Mouse (Mus musculus): ENCODE data around the gene Xpnpep3.
A peak's percentile ranks its signal among the peaks of the same experiment; 100 is the strongest.
"Not testable (repeated sequence)": the region's sequence is repeated elsewhere in the genome, so short reads cannot be mapped to it uniquely, and the experiment has no call there.

Gene Xpnpep3

GRCm38 (mm10) chr15:81480284-81480683 lies 80.3 kb downstream of the Xpnpep3 start:
- H3K36me3 ChIP-seq (ENCODE audit: control insufficient read depth, insufficient read depth, low read length, poor library complexity, severe bottlenecking); H3K27me3 ChIP-seq (ENCODE audit: control insufficient read depth, insufficient read depth, low read length, poor library complexity, severe bottlenecking); DNase-seq (ENCODE audit: low read depth, low spot score): not testable (repeated sequence)

- DNase-seq (ENCODE audit: low read depth, low spot score), result peak; percentile 92
- Histone ChIP-seq H3K27me3 (ENCODE audit: control insufficient read depth, insufficient read depth, low read length, poor library complexity, severe bottlenecking) (no peaks in the 10 kb centered on the region), H3K36me3 (ENCODE audit: control insufficient read depth, insufficient read depth, low read length, poor library complexity, severe bottlenecking) (no peaks in the 10 kb centered on the region)
Measured at GRCm38 (mm10) chr15:81480977-81481379, 81.0 kb downstream of the Xpnpep3 start.

- no peak for DNase-seq (ENCODE audit: low read depth, low spot score)
- H3K36me3 ChIP-seq (ENCODE audit: control insufficient read depth, insufficient read depth, low read length, poor library complexity, severe bottlenecking), result no peaks in the 10 kb centered on the region
- no peaks in the 10 kb centered on the region for H3K27me3 ChIP-seq (ENCODE audit: control insufficient read depth, insufficient read depth, low read length, poor library complexity, severe bottlenecking)
Measured at GRCm38 (mm10) chr15:81482966-81483365, 83.0 kb downstream of the Xpnpep3 start.

GRCm38 (mm10) chr15:81483691-81484090 lies 83.8 kb downstream of the Xpnpep3 start:
- DNase-seq (ENCODE audit: low read depth, low spot score), result no peak
- no peaks in the 10 kb centered on the region for H3K27me3 ChIP-seq (ENCODE audit: control insufficient read depth, insufficient read depth, low read length, poor library complexity, severe bottlenecking)
- no peaks in the 10 kb centered on the region for H3K36me3 ChIP-seq (ENCODE audit: control insufficient read depth, insufficient read depth, low read length, poor library complexity, severe bottlenecking)

GRCm38 (mm10) chr15:81485483-81485882 lies 85.5 kb downstream of the Xpnpep3 start:
- no peaks in the 10 kb centered on the region for H3K36me3 ChIP-seq (ENCODE audit: control insufficient read depth, insufficient read depth, low read length, poor library complexity, severe bottlenecking)
- no peaks in the 10 kb centered on the region for H3K27me3 ChIP-seq (ENCODE audit: control insufficient read depth, insufficient read depth, low read length, poor library complexity, severe bottlenecking)
- no peak for DNase-seq (ENCODE audit: low read depth, low spot score)

GRCm38 (mm10) chr15:81503466-81503865 lies 103.5 kb downstream of the Xpnpep3 start:
- Histone ChIP-seq H3K27me3 (ENCODE audit: control insufficient read depth, insufficient read depth, low read length, poor library complexity, severe bottlenecking) (peaks cover 2% of the 10 kb centered on the region; the same call in 1 of the 2 replicates), H3K36me3 (ENCODE audit: control insufficient read depth, insufficient read depth, low read length, poor library complexity, severe bottlenecking) (no peaks in the 10 kb centered on the region; the same call in 1 of the 2 replicates)
- no peak for DNase-seq (ENCODE audit: low read depth, low spot score)

GRCm38 (mm10) chr15:81503995-81504394 lies 104.1 kb downstream of the Xpnpep3 start:
- H3K27me3 ChIP-seq (ENCODE audit: control insufficient read depth, insufficient read depth, low read length, poor library complexity, severe bottlenecking), result peaks cover 2% of the 10 kb centered on the region; the same call in 1 of the 2 replicates
- no peaks in the 10 kb centered on the region; the same call in 1 of the 2 replicates for H3K36me3 ChIP-seq (ENCODE audit: control insufficient read depth, insufficient read depth, low read length, poor library complexity, severe bottlenecking)
- no peak for DNase-seq (ENCODE audit: low read depth, low spot score)

Data from splenic B cell, adult 2 months (primary cell).